10 mouse cellular contexts compared by ENCODE assay signal in genomic region chr2:158225301-158225700, GRCm38 (mm10). TPM values are rescaled to one million over a fixed set of nuclear protein-coding genes. Genes with fewer than 3 reads are reported as not detected.
DNase-seq lines count a peak whose midpoint lies in the region; ATAC-seq and TF ChIP-seq lines count a peak whose summit lies in the region.
"Had no signal": no experiment of that assay in that cellular context is flagged by ENCODE, and none has a peak within 500 bp of the region (broad histone marks: within the 10 kb centered on the region; RNA-seq: fewer than 3 reads in every experiment).

No protein-coding gene starts in this region.

- no peak overlapping the region for H3K4me3 ChIP-seq in kidney, embryonic 15.5 days (replicated peaks)
- no peak overlapping the region for H3K4me3 ChIP-seq in hindbrain, embryonic 14.5 days (replicated peaks; ENCODE audit: low read length)
- H3K4me3 ChIP-seq: erythroblast, embryonic 14.5 days; limb, embryonic 12.5 days had no signal

- H3K27me3 ChIP-seq in kidney, embryonic 15.5 days = peaks cover 6% of the 10 kb centered on the region; the same call in 1 of the 2 replicates
- no peaks in the 10 kb centered on the region for H3K27me3 ChIP-seq in Patski
- H3K27me3 ChIP-seq in hindbrain, embryonic 14.5 days (ENCODE audit: control insufficient read depth, insufficient read depth, low read length) = no peaks in the 10 kb centered on the region

- DNase-seq in kidney, adult 18-20 months = peak; percentile 56
- DNase-seq in Patski (ENCODE audit: low read depth, low spot score) = no peak
- peak; percentile 48 to 56 for DNase-seq in gastrocnemius, postnatal 36 days
- peak; percentile 48 for DNase-seq in lung, postnatal 14 days
- DNase-seq in frontal cortex, adult 2 months (ENCODE audit: extremely low spot score in 1 of 2, low spot score in 1 of 2) = no peak
- DNase-seq in cerebellum, adult 9-10 months = no peak
- DNase-seq in hindbrain, embryonic 14.5 days (ENCODE audit: low spot score) = no peak

- in situ Hi-C loops in Patski (cut with MboI; ENCODE audit: low pct_unique_long_range_greater_than_20kb) = no loop called here

- no peaks in the 10 kb centered on the region for H3K9me3 ChIP-seq in kidney, embryonic 15.5 days (replicated peaks)
- no peaks in the 10 kb centered on the region for H3K9me3 ChIP-seq in hindbrain, embryonic 14.5 days (ENCODE audit: control insufficient read depth, low read length)
- H3K9me3 ChIP-seq: limb, embryonic 12.5 days had no signal

- H3K36me3 ChIP-seq in kidney, embryonic 15.5 days = no peaks in the 10 kb centered on the region
- no peaks in the 10 kb centered on the region for H3K36me3 ChIP-seq in hindbrain, embryonic 14.5 days (replicated peaks; ENCODE audit: control insufficient read depth, insufficient read depth)

- no peak overlapping the region for H3K9ac ChIP-seq in kidney, embryonic 15.5 days
- H3K9ac ChIP-seq in hindbrain, embryonic 14.5 days = no peak overlapping the region
- H3K9ac ChIP-seq: limb, embryonic 12.5 days had no signal

- POLR2A ChIA-PET in Patski (lab: Charles Lee) = interaction anchor here (0.9 to 1.2 kb wide), 2 partner anchors 9 to 33 kb away, joined by 3 read pairs; no protein-coding TSS in a partner anchor

- 63% methylated on average over 5 of the region's 5 CpGs for WGBS in kidney, embryonic 15.5 days
- 75% methylated on average over 5 of the region's 5 CpGs for WGBS in hindbrain, embryonic 14.5 days

- ATAC-seq in kidney, embryonic 15.5 days (replicated peaks; ENCODE audit: low FRiP score) = no peak
- peak; percentile 60 for ATAC-seq in Patski
- ATAC-seq in hindbrain, embryonic 14.5 days (ENCODE audit: low FRiP score) = no peak

- H3K4me1 ChIP-seq in kidney, embryonic 15.5 days = peaks cover 36% of the 10 kb centered on the region
- H3K4me1 ChIP-seq in hindbrain, embryonic 14.5 days (replicated peaks; ENCODE audit: control insufficient read depth, insufficient read depth, low read length) = peaks cover 9% of the 10 kb centered on the region

- no peak overlapping the region for H3K27ac ChIP-seq in kidney, embryonic 15.5 days
- H3K27ac ChIP-seq in hindbrain, embryonic 14.5 days = no peak overlapping the region
- H3K27ac ChIP-seq: limb, embryonic 12.5 days had no signal

- intact Hi-C loops in gastrocnemius, postnatal 36 days (cut with DNase I) = no loop called here

- TF ChIP-seq CTCF in Patski (IDR thresholded peaks at IDR 0.05) = no peak

- CTCF ChIA-PET in Patski (lab: Charles Lee) = interaction anchor here (1.0 to 2.1 kb wide), 6 partner anchors 10 to 135 kb away, joined by 3 to 16 read pairs (median 5); partner anchors contain the start of gene Bpi

- H3K4me2 ChIP-seq in kidney, embryonic 15.5 days = no peak overlapping the region
- H3K4me2 ChIP-seq in hindbrain, embryonic 14.5 days (replicated peaks) = no peak overlapping the region
- H3K4me2 ChIP-seq: limb, embryonic 12.5 days had no signal

RNA-seq across cellular contexts. Expression of gene D630003M21Rik, which starts 3.7 kb away (rescaled TPM):
- polyA plus RNA-seq in kidney, embryonic 15.5 days (2015; fragmentation: Nextera tagmentation; extraction: Ambion mirVana) = 6.2 and 7.7 TPM in 2 replicates
- 49.6 TPM for polyA plus RNA-seq in Patski (2021)
- 1 to 10 TPM; 2.2 TPM for total RNA-seq in gastrocnemius, postnatal 36 days (2021)
- polyA plus RNA-seq in frontal cortex, adult 2 months (2012; rRNA removed) = 3.7 and 4.5 TPM in 2 replicates
- polyA plus RNA-seq in hindbrain, embryonic 14.5 days (2014; fragmentation: Nextera tagmentation; extraction: Ambion mirVana) = 1.6 and 1.7 TPM in 2 replicates

RNA-seq across cellular contexts. Expression of gene Bpi, which starts 32.6 kb away (rescaled TPM):
- 0.08 and 0.17 TPM in 2 replicates for polyA plus RNA-seq in kidney, embryonic 15.5 days (2015; fragmentation: Nextera tagmentation; extraction: Ambion mirVana)
- polyA plus RNA-seq in Patski (2021) = 2.9 TPM
- not detected for total RNA-seq in gastrocnemius, postnatal 36 days (2021)
- not detected in 2 replicates for polyA plus RNA-seq in frontal cortex, adult 2 months (2012; rRNA removed)
- not detected in 2 replicates for polyA plus RNA-seq in hindbrain, embryonic 14.5 days (2014; fragmentation: Nextera tagmentation; extraction: Ambion mirVana)
- polyA plus RNA-seq: erythroblast, embryonic 14.5 days; limb, embryonic 12.5 days had no signal

Comparison
In these comparisons a context has a peak if more than half of its experiments do, and no peak if none do; other contexts are left out.
1. DNase-seq: peak in kidney, adult 18-20 months (single experiment), gastrocnemius, postnatal 36 days (2 of 2) and lung, postnatal 14 days (single experiment); none in Patski (single experiment), frontal cortex, adult 2 months (0 of 2), cerebellum, adult 9-10 months (single experiment) and hindbrain, embryonic 14.5 days (single experiment).